Mouse (Mus musculus): ENCODE measurements around the gene Gad1. TPM values are rescaled to one million over a fixed set of nuclear protein-coding genes. Genes with fewer than 3 reads are reported as not detected.

Gad1 gene
- polyA plus RNA-seq, 1 experiment from 2014 or later, result 0.20 TPM

GRCm38 (mm10) chr2:70631321-70631720 lies 78.4 kb downstream of the Gad1 start:
- Histone ChIP-seq H3K4me2 (no peak overlapping the region), H3K9me3 (replicated peaks) (no peaks in the 10 kb centered on the region), H3K27me3 (no peaks in the 10 kb centered on the region), H3K36me3 (no peaks in the 10 kb centered on the region), H3K27ac (no peak overlapping the region), H3K4me1 (replicated peaks) (peaks cover 10% of the 10 kb centered on the region), H3K9ac (no peak overlapping the region), H3K4me3 (no peak overlapping the region)
- no peak for ATAC-seq (replicated peaks; ENCODE audit: insufficient number of reproducible peaks, insufficient read depth, low FRiP score, low read depth)
- 81% methylated on average over 1 of the region's 1 CpGs for WGBS

GRCm38 (mm10) chr2:70632412-70632811 lies 79.5 kb downstream of the Gad1 start:
- ATAC-seq (replicated peaks; ENCODE audit: insufficient number of reproducible peaks, insufficient read depth, low FRiP score, low read depth), result no peak
- Histone ChIP-seq H3K36me3 (no peaks in the 10 kb centered on the region), H3K4me1 (replicated peaks) (peaks cover 10% of the 10 kb centered on the region), H3K27ac (no peak overlapping the region), H3K4me3 (no peak overlapping the region), H3K27me3 (no peaks in the 10 kb centered on the region), H3K9me3 (replicated peaks) (no peaks in the 10 kb centered on the region), H3K4me2 (no peak overlapping the region), H3K9ac (no peak overlapping the region)
- 77% methylated on average over 1 of the region's 1 CpGs for WGBS

GRCm38 (mm10) chr2:70634028-70634690 lies 81.3 kb downstream of the Gad1 start:
- Histone ChIP-seq H3K36me3 (no peaks in the 10 kb centered on the region), H3K9ac (no peak overlapping the region), H3K4me2 (no peak overlapping the region), H3K27me3 (no peaks in the 10 kb centered on the region), H3K27ac (no peak overlapping the region), H3K4me3 (no peak overlapping the region), H3K4me1 (replicated peaks) (peaks cover 9% of the 10 kb centered on the region), H3K9me3 (replicated peaks) (no peaks in the 10 kb centered on the region; the same call in 1 of the 2 replicates)
- WGBS, result 75% methylated on average over 5 of the region's 5 CpGs
- no peak for ATAC-seq (replicated peaks; ENCODE audit: insufficient number of reproducible peaks, insufficient read depth, low FRiP score, low read depth)

DNA sequence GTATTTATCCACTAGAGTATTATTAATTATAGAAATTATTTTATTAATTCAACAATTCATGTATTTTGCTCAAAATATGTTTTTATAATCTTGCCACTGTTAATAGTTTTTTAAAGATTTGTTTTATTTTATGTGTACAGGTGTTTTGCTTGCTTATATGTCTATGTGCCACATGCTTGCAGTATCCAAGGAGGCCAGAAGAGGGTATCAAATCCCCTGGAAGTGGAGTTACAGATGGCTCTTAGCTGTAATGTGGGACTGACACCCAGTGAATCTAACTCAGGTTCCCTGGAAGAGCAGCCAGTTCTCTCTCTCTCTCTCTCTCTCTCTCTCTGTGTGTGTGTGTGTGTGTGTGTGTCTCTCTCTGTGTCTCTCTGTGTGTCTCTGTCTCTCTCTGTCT lies 88.1 kb downstream of the Gad1 start:
- no peak for ATAC-seq (replicated peaks; ENCODE audit: insufficient number of reproducible peaks, insufficient read depth, low FRiP score, low read depth)
- Histone ChIP-seq H3K9me3 (replicated peaks) (no peaks in the 10 kb centered on the region; the same call in 1 of the 2 replicates), H3K27me3 (no peaks in the 10 kb centered on the region), H3K4me2 (no peak overlapping the region), H3K4me3 (no peak overlapping the region), H3K36me3 (no peaks in the 10 kb centered on the region), H3K27ac (no peak overlapping the region), H3K9ac (no peak overlapping the region), H3K4me1 (replicated peaks) (no peaks in the 10 kb centered on the region)

DNA sequence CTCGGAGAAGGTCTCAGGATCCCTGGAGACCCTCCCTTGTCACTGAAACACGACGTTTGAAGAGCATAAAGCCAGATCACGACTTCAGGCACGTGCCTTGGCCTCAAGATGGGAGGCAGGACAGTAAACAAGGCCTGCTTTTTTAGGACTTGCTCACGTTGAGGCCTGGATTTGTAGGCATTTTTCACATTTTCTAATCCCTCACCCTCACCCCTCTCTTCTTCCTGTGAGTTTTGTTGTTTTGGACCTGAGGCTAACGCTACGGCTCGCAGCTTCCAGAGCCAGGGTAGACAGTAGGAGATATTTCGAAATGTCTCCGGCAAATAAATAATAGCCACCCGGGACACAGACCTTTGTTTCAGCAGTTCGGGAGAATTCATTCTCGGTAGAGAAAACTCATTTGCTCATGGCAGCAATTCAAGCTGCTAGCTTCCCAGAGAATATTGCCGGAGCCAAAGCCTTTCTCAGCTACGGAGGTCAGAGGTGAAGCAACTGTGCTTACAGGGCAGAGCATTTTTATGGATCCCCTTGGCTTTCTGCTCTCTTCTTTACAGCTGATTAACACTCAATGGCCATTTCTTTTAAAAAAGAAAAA lies 90.2 kb downstream of the Gad1 start:
- 67% methylated on average over 16 of the region's 16 CpGs for WGBS
- no peak overlapping the region for H3K4me2 ChIP-seq
- H3K4me1 ChIP-seq (replicated peaks), result no peaks in the 10 kb centered on the region
- H3K9ac ChIP-seq, result no peak overlapping the region
- H3K4me3 ChIP-seq, result no peak overlapping the region
- H3K36me3 ChIP-seq, result no peaks in the 10 kb centered on the region
- no peaks in the 10 kb centered on the region; the same call in 1 of the 2 replicates for H3K9me3 ChIP-seq (replicated peaks)
- no peaks in the 10 kb centered on the region for H3K27me3 ChIP-seq
- H3K27ac ChIP-seq, result no peak overlapping the region
- no peak for ATAC-seq (replicated peaks; ENCODE audit: insufficient number of reproducible peaks, insufficient read depth, low FRiP score, low read depth)

GRCm38 (mm10) chr2:70645266-70645780 lies 92.5 kb downstream of the Gad1 start:
- Histone ChIP-seq H3K4me2 (no peak overlapping the region), H3K36me3 (no peaks in the 10 kb centered on the region), H3K27ac (no peak overlapping the region), H3K4me3 (no peak overlapping the region), H3K9ac (no peak overlapping the region), H3K9me3 (replicated peaks) (no peaks in the 10 kb centered on the region), H3K4me1 (replicated peaks) (no peaks in the 10 kb centered on the region), H3K27me3 (no peaks in the 10 kb centered on the region)
- no peak for ATAC-seq (replicated peaks; ENCODE audit: insufficient number of reproducible peaks, insufficient read depth, low FRiP score, low read depth)
- WGBS, result 62% methylated on average over 6 of the region's 6 CpGs

- WGBS, result 48% methylated on average over 4 of the region's 4 CpGs
These were observed 94.8 kb downstream of the Gad1 start for GRCm38 (mm10) chr2:70647681-70648080.

GRCm38 (mm10) chr2:70648271-70648670 lies 95.4 kb downstream of the Gad1 start:
- 77% methylated on average over 5 of the region's 5 CpGs for WGBS
- H3K4me1 ChIP-seq (replicated peaks), result no peaks in the 10 kb centered on the region
- H3K9me3 ChIP-seq (replicated peaks), result no peaks in the 10 kb centered on the region

More at GRCm38 (mm10) chr2:70647681-70648080, 94.8 kb downstream of the Gad1 start:
- no peaks in the 10 kb centered on the region for H3K4me1 ChIP-seq (replicated peaks)
- H3K4me3 ChIP-seq, result no peak overlapping the region
- no peaks in the 10 kb centered on the region for H3K36me3 ChIP-seq
- no peaks in the 10 kb centered on the region for H3K9me3 ChIP-seq (replicated peaks)
- H3K4me2 ChIP-seq, result no peak overlapping the region
- ATAC-seq (replicated peaks; ENCODE audit: insufficient number of reproducible peaks, insufficient read depth, low FRiP score, low read depth), result no peak
- no peak overlapping the region for H3K27ac ChIP-seq
- no peak overlapping the region for H3K9ac ChIP-seq
- no peaks in the 10 kb centered on the region for H3K27me3 ChIP-seq

DNA sequence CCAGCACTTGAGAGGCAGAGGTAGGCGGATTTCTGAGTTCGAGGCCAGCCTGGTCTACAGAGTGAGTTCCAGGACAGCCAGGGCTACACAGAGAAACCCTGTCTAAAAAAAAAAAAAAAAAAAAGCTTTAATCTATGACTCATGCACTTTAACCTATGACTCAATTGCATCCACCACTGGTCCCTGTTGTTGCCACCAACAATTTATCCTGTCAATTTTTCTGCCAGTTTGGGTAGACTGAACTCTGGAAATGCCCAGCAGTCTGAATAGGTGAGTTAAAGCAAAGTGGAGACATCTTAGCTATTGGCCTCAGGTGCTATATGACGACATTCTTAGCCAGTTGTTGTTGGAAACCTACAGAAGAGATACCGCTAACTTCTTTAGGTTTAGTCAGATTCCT lies 96.6 kb downstream of the Gad1 start:
- WGBS, result 92% methylated on average over 4 of the region's 4 CpGs
- Histone ChIP-seq H3K9ac (no peak overlapping the region), H3K9me3 (replicated peaks) (no peaks in the 10 kb centered on the region), H3K4me3 (no peak overlapping the region), H3K4me1 (replicated peaks) (no peaks in the 10 kb centered on the region), H3K4me2 (no peak overlapping the region), H3K27me3 (no peaks in the 10 kb centered on the region), H3K27ac (no peak overlapping the region), H3K36me3 (no peaks in the 10 kb centered on the region)
- ATAC-seq (replicated peaks; ENCODE audit: insufficient number of reproducible peaks, insufficient read depth, low FRiP score, low read depth), result no peak

More at GRCm38 (mm10) chr2:70648271-70648670, 95.4 kb downstream of the Gad1 start:
- Histone ChIP-seq H3K36me3 (no peaks in the 10 kb centered on the region), H3K4me3 (no peak overlapping the region), H3K4me2 (no peak overlapping the region), H3K27me3 (no peaks in the 10 kb centered on the region), H3K9ac (no peak overlapping the region), H3K27ac (no peak overlapping the region)
- ATAC-seq (replicated peaks; ENCODE audit: insufficient number of reproducible peaks, insufficient read depth, low FRiP score, low read depth), result no peak

Other genes starting within 250 kb of the Gad1 start
- gene Sp5, start 78.1 kb upstream of the Gad1 start, polyA plus RNA-seq (2015; fragmentation: Nextera tagmentation; extraction: Ambion mirVana), result 0.55 and 1.1 TPM in 2 replicates
- gene Erich2, start 44.3 kb upstream of the Gad1 start, polyA plus RNA-seq (2015; fragmentation: Nextera tagmentation; extraction: Ambion mirVana), result 0.66 and 1.3 TPM in 2 replicates
- gene Gorasp2, start 108.5 kb downstream of the Gad1 start, polyA plus RNA-seq (2015; fragmentation: Nextera tagmentation; extraction: Ambion mirVana), result 113 and 136 TPM in 2 replicates
- gene Gm26558, start 109.0 kb downstream of the Gad1 start, polyA plus RNA-seq (2015; fragmentation: Nextera tagmentation; extraction: Ambion mirVana), result 2.4 and 2.6 TPM in 2 replicates

Data from heart, embryonic 15.5 days (tissue).